Mouse (Mus musculus) G1E (cell line): ENCODE data around the gene Rpl18.

Experiments used
- CTCF ChIP-seq: IDR thresholded peaks from 2 replicates; pipeline ENCODE4 v1.5.1; 2012; ENCODE audit warnings: low read depth, low read length, inconsistent platforms, mixed read lengths
- GATA1 ChIP-seq: IDR thresholded peaks from 2 replicates; pipeline ENCODE4 v1.6.1; 2012; ENCODE audit warnings: borderline replicate concordance, low read length, inconsistent platforms, mixed read lengths
- POLR2AphosphoS5 ChIP-seq: IDR thresholded peaks from 2 replicates; pipeline ENCODE4 v1.6.1; 2012; ENCODE audit warnings: low read depth, low read length, inconsistent platforms; ENCODE audit not compliant: insufficient replicate concordance
- TAL1 ChIP-seq: conservative IDR thresholded peaks from 2 replicates; pipeline ENCODE4 v1.6.1; 2012; ENCODE audit warnings: low read depth, low read length, inconsistent platforms, mixed read lengths

DNA sequence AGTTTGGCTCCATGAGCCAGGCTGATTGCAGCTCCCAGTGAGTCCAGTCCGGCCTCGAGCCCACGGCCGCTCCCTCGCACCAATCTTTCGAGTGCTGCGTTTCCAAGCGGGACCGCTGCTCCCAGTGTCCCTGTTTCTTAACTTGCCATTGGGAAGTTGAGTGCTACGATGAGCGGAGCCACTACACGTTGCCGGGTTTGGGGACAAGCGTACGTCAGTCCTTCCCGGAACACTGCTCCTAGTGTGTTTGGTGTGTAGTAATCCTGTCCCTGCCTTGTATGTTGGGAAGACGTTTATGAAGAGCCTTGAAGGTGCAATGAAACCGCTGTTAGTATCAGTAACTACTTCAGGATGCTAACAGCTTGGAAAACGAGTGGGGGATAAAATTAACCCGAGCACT is 3.1 kb downstream of the Rpl18 start:
- TF ChIP-seq GATA1 (no peak), POLR2AphosphoS5 (no peak), CTCF (no peak), TAL1 (no peak)
